Mouse (Mus musculus) MEL (cell line): ENCODE measurements at regions not wholly inside any gene's neighbourhood (a gene's known extent, or its start where the extent isn't known, plus 50 kb on each side); places are given as distances from the start of the nearest gene placed in this dataset.

Experiments used
- DNase-seq: peaks from one replicate; pipeline ENCODE4 v3.0.0; 2011; ENCODE audit warnings: low read depth, low spot score
- H3K27ac ChIP-seq: 2 replicates; pipeline ENCODE4 v1.5.1; 2012; ENCODE audit warnings: low read depth, mild to moderate bottlenecking, control low read depth, low read length, moderate library complexity; ENCODE audit not compliant: control insufficient read depth
- H3K27me3 ChIP-seq, 2 experiments: fragments of 150-350 bp in 1 of 2; sonication (generic) in 1 of 2; 2 replicates each; pipeline ENCODE4 v1.6.1; 2012; ENCODE audit warnings: low read length in 2 of 2, mild to moderate bottlenecking in 2 of 2, improper control_type of control experiment in 1 of 2, moderate library complexity in 1 of 2; ENCODE audit not compliant: insufficient read depth in 2 of 2, control insufficient read depth in 1 of 2
- H3K36me3 ChIP-seq, 2 experiments: 2 replicates each; pipeline ENCODE4 v1.6.1; 2012 to 2014; ENCODE audit warnings: low read length in 2 of 2, improper control_type of control experiment in 1 of 2, inconsistent platforms in 1 of 2, mild to moderate bottlenecking in 1 of 2; ENCODE audit not compliant: insufficient read depth in 2 of 2, control insufficient read depth in 1 of 2
- H3K4me1 ChIP-seq, 2 experiments: fragments of 150-350 bp in 1 of 2; sonication (generic) in 1 of 2; 2 replicates each; pipeline ENCODE4 v1.6.1; 2012; ENCODE audit warnings: low read length in 2 of 2, improper control_type of control experiment in 1 of 2, mild to moderate bottlenecking in 1 of 2; ENCODE audit not compliant: insufficient read depth in 2 of 2, control insufficient read depth in 1 of 2
- H3K4me3 ChIP-seq, 2 experiments: fragments of 150-350 bp in 1 of 2; sonication (generic) in 1 of 2; 2 replicates each; pipeline ENCODE4 v1.5.1; 2012; ENCODE audit warnings: low read depth in 2 of 2, low read length in 2 of 2, mild to moderate bottlenecking in 2 of 2, moderate library complexity in 2 of 2, control low read depth in 1 of 2, improper control_type of control experiment in 1 of 2; ENCODE audit not compliant: control insufficient read depth in 1 of 2, insufficient read depth in 1 of 2
- H3K79me2 ChIP-seq: 2 replicates; pipeline ENCODE4 v1.6.1; 2012; ENCODE audit warnings: mild to moderate bottlenecking, low read length, moderate library complexity; ENCODE audit not compliant: control insufficient read depth, poor library complexity, insufficient read depth
- H3K9ac ChIP-seq: 2 replicates; pipeline ENCODE4 v1.6.1; 2012; ENCODE audit warnings: low read depth, mild to moderate bottlenecking, control low read depth, low read length, moderate library complexity; ENCODE audit not compliant: control insufficient read depth, poor library complexity, severe bottlenecking
- H3K9me3 ChIP-seq: fragments of 150-350 bp; sonication (generic); replicated peaks from 2 replicates; pipeline ENCODE4 v1.6.1; 2012; ENCODE audit warnings: mild to moderate bottlenecking, low read length, improper control_type of control experiment, moderate library complexity; ENCODE audit not compliant: insufficient read depth
- CHD2 ChIP-seq: IDR thresholded peaks from 2 replicates; pipeline ENCODE4 v1.6.1; 2011; ENCODE audit warnings: low read length, improper control_type of control experiment
- ELF1 ChIP-seq: IDR thresholded peaks from 2 replicates; pipeline ENCODE4 v1.6.1; 2014; ENCODE audit warnings: low read depth, mild to moderate bottlenecking, inconsistent platforms, low read length, improper control_type of control experiment, moderate library complexity
- EP300 ChIP-seq, 2 experiments: IDR thresholded peaks; 2 replicates each; pipeline ENCODE4 v1.6.1; 2011; ENCODE audit warnings: improper control_type of control experiment in 2 of 2, low read length in 2 of 2, low read depth in 1 of 2, mild to moderate bottlenecking in 1 of 2
- GABPA ChIP-seq: IDR thresholded peaks from 2 replicates; pipeline ENCODE4 v1.6.1; 2012; ENCODE audit warnings: low read depth, mild to moderate bottlenecking, inconsistent platforms, low read length, improper control_type of control experiment, moderate library complexity
- HCFC1 ChIP-seq: IDR thresholded peaks from 2 replicates; pipeline ENCODE4 v1.6.1; 2012; ENCODE audit warnings: low read depth, mild to moderate bottlenecking, inconsistent platforms, low read length, improper control_type of control experiment, moderate library complexity
- MAFK ChIP-seq: IDR thresholded peaks from 2 replicates; pipeline ENCODE4 v1.6.1; 2011; ENCODE audit warnings: low read depth, mild to moderate bottlenecking, low read length, improper control_type of control experiment, borderline replicate concordance
- MAZ ChIP-seq: IDR thresholded peaks from 2 replicates; pipeline ENCODE4 v1.6.1; 2012; ENCODE audit warnings: low read depth, mild to moderate bottlenecking, inconsistent platforms, low read length, improper control_type of control experiment
- MEF2A ChIP-seq: IDR thresholded peaks from 2 replicates; pipeline ENCODE4 v1.6.1; 2014; ENCODE audit warnings: low read depth, mild to moderate bottlenecking, inconsistent platforms, low read length, improper control_type of control experiment; ENCODE audit not compliant: poor library complexity, insufficient replicate concordance, severe bottlenecking; ENCODE audit errors: extremely low read depth
- MXI1 ChIP-seq: IDR thresholded peaks from 2 replicates; pipeline ENCODE4 v1.6.1; 2011; ENCODE audit warnings: mild to moderate bottlenecking, low read depth, low read length, improper control_type of control experiment
- MYC ChIP-seq: IDR thresholded peaks from 2 replicates; pipeline ENCODE4 v1.6.1; 2011; ENCODE audit warnings: low read depth, mild to moderate bottlenecking, low read length, improper control_type of control experiment, moderate library complexity
- NRF1 ChIP-seq: IDR thresholded peaks from 2 replicates; pipeline ENCODE4 v1.6.1; 2014; ENCODE audit warnings: low read depth, mild to moderate bottlenecking, inconsistent platforms, low read length, improper control_type of control experiment, moderate library complexity; ENCODE audit not compliant: poor library complexity, insufficient read depth, severe bottlenecking
- POLR2AphosphoS5 ChIP-seq: IDR thresholded peaks from 2 replicates; pipeline ENCODE4 v1.6.1; 2012; ENCODE audit warnings: low read depth, borderline replicate concordance, mild to moderate bottlenecking, inconsistent platforms, low read length, moderate library complexity, mixed read lengths
- RAD21 ChIP-seq: IDR thresholded peaks from 2 replicates; pipeline ENCODE4 v1.6.1; 2011; ENCODE audit warnings: mild to moderate bottlenecking, low read depth, low read length, improper control_type of control experiment
- SIN3A ChIP-seq: IDR thresholded peaks from 2 replicates; pipeline ENCODE4 v1.6.1; 2012; ENCODE audit warnings: low read length, improper control_type of control experiment, inconsistent platforms
- SMC3 ChIP-seq: IDR thresholded peaks from 2 replicates; pipeline ENCODE4 v1.6.1; 2011; ENCODE audit warnings: low read depth, low read length, improper control_type of control experiment
- TBP ChIP-seq: IDR thresholded peaks from 2 replicates; pipeline ENCODE4 v1.8.0; 2011; ENCODE audit warnings: low read depth, low read length, improper control_type of control experiment
- UBTF ChIP-seq: IDR thresholded peaks from 2 replicates; pipeline ENCODE4 v1.6.1; 2012; ENCODE audit warnings: low read depth, mild to moderate bottlenecking, inconsistent platforms, low read length, improper control_type of control experiment, moderate library complexity, borderline replicate concordance; ENCODE audit not compliant: insufficient read depth
- ZC3H11A ChIP-seq: IDR thresholded peaks from 2 replicates; pipeline ENCODE4 v1.6.1; 2012; ENCODE audit warnings: low read depth, mild to moderate bottlenecking, inconsistent platforms, low read length, improper control_type of control experiment
- ZKSCAN1 ChIP-seq: IDR thresholded peaks from 2 replicates; pipeline ENCODE4 v1.6.1; 2012; ENCODE audit warnings: low read depth, mild to moderate bottlenecking, inconsistent platforms, low read length, improper control_type of control experiment, moderate library complexity
- ZMIZ1 ChIP-seq: IDR thresholded peaks from 2 replicates; pipeline ENCODE4 v1.6.1; 2012; ENCODE audit warnings: low read depth, mild to moderate bottlenecking, inconsistent platforms, low read length, improper control_type of control experiment, moderate library complexity
- ZNF384 ChIP-seq: IDR thresholded peaks from 2 replicates; pipeline ENCODE4 v1.6.1; 2012; ENCODE audit warnings: low read depth, mild to moderate bottlenecking, inconsistent platforms, low read length, improper control_type of control experiment

GRCm38 (mm10) chr14:116761429-116761828, 163.7 kb upstream of the Gpc6 start:
- TF ChIP-seq UBTF, result no peak
- TF ChIP-seq ZMIZ1, result no peak
- no peak for TF ChIP-seq MXI1
- no peak for TF ChIP-seq ZC3H11A
- TF ChIP-seq NRF1, result no peak
- no peak for TF ChIP-seq SIN3A
- TF ChIP-seq HCFC1, result no peak
- TF ChIP-seq EP300 (IDR thresholded peaks at IDR 0.05; ENCODE audit: low read depth in 1 of 2, low read length in 2 of 2), result no peak
- TF ChIP-seq ZKSCAN1, result no peak
- no peak for TF ChIP-seq MAZ
- no peak for TF ChIP-seq ZNF384
- TF ChIP-seq RAD21, result no peak
- TF ChIP-seq POLR2AphosphoS5, result no peak
- no peak for TF ChIP-seq MEF2A
- no peak for TF ChIP-seq MAFK
- no peak for TF ChIP-seq GABPA
- no peak for TF ChIP-seq ELF1
- TF ChIP-seq SMC3, result no peak

GRCm38 (mm10) chr14:116771120-116771519, 154.0 kb upstream of the Gpc6 start:
- TF ChIP-seq MXI1 (no peak), TBP (no peak), CHD2 (no peak), MYC (no peak)
- H3K4me1 ChIP-seq, result no peaks in the 10 kb centered on the region
- H3K4me3 ChIP-seq, result no peak overlapping the region
- no peak overlapping the region for H3K9ac ChIP-seq
- no peaks in the 10 kb centered on the region for H3K36me3 ChIP-seq
- no peak for DNase-seq
- H3K79me2 ChIP-seq, result no peaks in the 10 kb centered on the region
- H3K27ac ChIP-seq, result no peak overlapping the region
- H3K9me3 ChIP-seq, result no peaks in the 10 kb centered on the region
- H3K27me3 ChIP-seq, result no peaks in the 10 kb centered on the region

More at GRCm38 (mm10) chr14:116761429-116761828, 163.7 kb upstream of the Gpc6 start:
- H3K9ac ChIP-seq, result no peak overlapping the region
- H3K27me3 ChIP-seq, result no peaks in the 10 kb centered on the region
- no peaks in the 10 kb centered on the region for H3K36me3 ChIP-seq
- no peak overlapping the region for H3K4me3 ChIP-seq
- no peaks in the 10 kb centered on the region for H3K79me2 ChIP-seq
- DNase-seq, result no peak
- no peaks in the 10 kb centered on the region for H3K4me1 ChIP-seq
- no peaks in the 10 kb centered on the region for H3K9me3 ChIP-seq
- H3K27ac ChIP-seq, result no peak overlapping the region
